Mouse (Mus musculus) stomach, embryonic 16.5 days (tissue): Measurements from ENCODE around the gene Gm10643. TPM values are rescaled to one million over a fixed set of nuclear protein-coding genes. Genes with fewer than 3 reads are reported as not detected.

Experiments used
- ATAC-seq: fragments of 200-750 bp; cut with Nextera tagmentation; 2 replicates; pipeline ENCODE4 v1.8.0; 2017; ENCODE audit warnings: moderate number of reproducible peaks, moderate TSS enrichment; ENCODE audit not compliant: insufficient read depth, low FRiP score
- H3K27ac ChIP-seq: fragments of 300-500 bp; sonication (generic); 2 replicates; pipeline ENCODE4 v1.5.1; 2014; ENCODE audit warnings: low read length
- H3K27me3 ChIP-seq: fragments of 300-500 bp; sonication (generic); 2 replicates; pipeline ENCODE4 v1.6.1; 2014; ENCODE audit warnings: low read length, control low read depth, mixed read lengths; ENCODE audit not compliant: control insufficient read depth, insufficient read depth
- H3K36me3 ChIP-seq: fragments of 300-500 bp; sonication (generic); 2 replicates; pipeline ENCODE4 v1.6.1; 2014; ENCODE audit warnings: low read length; ENCODE audit not compliant: control insufficient read depth, insufficient read depth
- H3K4me1 ChIP-seq: fragments of 300-500 bp; sonication (generic); 2 replicates; pipeline ENCODE4 v1.6.1; 2014; ENCODE audit warnings: low read length, control low read depth, mixed read lengths; ENCODE audit not compliant: control insufficient read depth, insufficient read depth
- H3K4me2 ChIP-seq: fragments of 300-500 bp; sonication (generic); 2 replicates; pipeline ENCODE4 v1.6.1; 2014; ENCODE audit warnings: low read depth, low read length, mixed read lengths
- H3K4me3 ChIP-seq: fragments of 300-500 bp; sonication (generic); replicated peaks from 2 replicates; pipeline ENCODE4 v1.5.1; 2014; ENCODE audit warnings: mild to moderate bottlenecking, low read length
- H3K9ac ChIP-seq: fragments of 300-500 bp; sonication (generic); 2 replicates; pipeline ENCODE4 v1.6.1; 2014; ENCODE audit warnings: low read length
- H3K9me3 ChIP-seq: fragments of 300-500 bp; sonication (generic); replicated peaks from 2 replicates; pipeline ENCODE4 v1.6.1; 2016; ENCODE audit warnings: low read length, control low read depth; ENCODE audit not compliant: control insufficient read depth
- WGBS: fragments of 180-500 bp; shearing (Covaris S2); extraction: QIAGEN DNeasy Blood & Tissue Kit; methylation state at CpG from one replicate; pipeline ENCODE4 v1.1.7; 2014; 5-methylcytosine and 5-hydroxymethylcytosine counted together
- polyA plus RNA-seq: library from polyadenylated mRNA; unstranded; fragments of >200 nt; fragmentation: Nextera tagmentation; extraction: Ambion mirVana; gene quantifications from 2 replicates; pipeline ENCODE4 v1.2.1, GENCODE M21; 2015

Gm10643 gene
- polyA plus RNA-seq, 1 experiment from 2014 or later, result 1.4 TPM

DNA sequence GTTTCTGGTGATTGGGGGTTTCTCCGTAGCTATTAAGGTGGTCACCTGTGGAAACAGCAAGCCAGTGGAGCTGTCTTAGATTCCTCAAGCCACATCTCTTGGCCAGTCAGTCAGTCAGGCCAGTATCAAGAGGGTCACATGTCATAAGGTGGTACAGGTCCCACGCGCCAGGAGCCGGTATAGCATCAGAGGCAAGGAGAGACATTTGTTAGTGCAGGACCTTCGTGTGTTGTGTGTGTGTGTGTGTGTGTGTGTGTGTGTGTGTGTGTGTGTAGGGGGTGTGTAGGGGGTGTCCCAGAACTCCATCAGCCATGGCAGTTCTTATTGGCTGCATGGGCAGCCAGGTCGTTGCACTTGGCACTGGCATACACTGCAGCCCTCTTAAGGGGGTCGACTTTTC, 3.0 kb upstream of the Gm10643 start:
- no peak for ATAC-seq
- no peaks in the 10 kb centered on the region for H3K27me3 ChIP-seq
- H3K27ac ChIP-seq, result peak overlapping the region; percentile 42; the same call in 1 of the 2 replicates
- H3K36me3 ChIP-seq, result no peaks in the 10 kb centered on the region
- 83% methylated on average over 7 of the region's 7 CpGs for WGBS
- H3K9me3 ChIP-seq, result no peaks in the 10 kb centered on the region
- H3K9ac ChIP-seq, result peak overlapping the region; percentile 63
- H3K4me2 ChIP-seq, result peak overlapping the region; percentile 70
- H3K4me3 ChIP-seq, result peak overlapping the region; percentile 86
- peaks cover 38% of the 10 kb centered on the region for H3K4me1 ChIP-seq

DNA sequence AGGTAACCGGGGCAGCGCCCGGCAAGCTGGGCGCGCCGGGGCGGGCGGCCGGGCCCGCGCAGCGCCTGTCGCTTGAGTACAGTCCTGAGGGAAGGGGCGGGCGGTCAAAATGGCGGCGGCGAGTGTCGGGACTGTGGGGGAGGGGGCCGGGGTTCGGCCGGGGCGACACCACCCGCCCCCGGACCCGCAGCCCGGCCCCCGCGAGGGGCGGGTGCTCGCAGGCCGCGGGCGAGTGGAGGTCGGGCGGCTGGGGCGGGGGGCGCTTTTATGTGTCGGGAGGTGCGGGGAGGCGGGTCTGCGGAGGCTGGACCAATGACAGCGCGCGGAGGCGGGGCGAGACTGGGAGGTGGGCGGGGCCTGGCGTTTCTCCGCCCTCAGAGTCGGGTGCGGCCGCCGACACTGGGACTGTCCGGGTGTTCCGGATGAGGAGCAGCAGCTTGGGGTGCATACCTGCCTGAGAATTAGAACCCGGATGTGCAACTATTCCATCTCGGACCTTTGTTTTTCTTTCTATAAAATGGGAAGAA, 2.2 kb upstream of the Gm10643 start:
- peak overlapping the region; percentile 70 for H3K4me2 ChIP-seq
- H3K4me1 ChIP-seq, result peaks cover 38% of the 10 kb centered on the region
- no peaks in the 10 kb centered on the region for H3K27me3 ChIP-seq
- peak; percentile 79 for ATAC-seq
- H3K9me3 ChIP-seq, result no peaks in the 10 kb centered on the region
- peak overlapping the region; percentile 86 for H3K4me3 ChIP-seq
- no peaks in the 10 kb centered on the region for H3K36me3 ChIP-seq
- H3K27ac ChIP-seq, result peak overlapping the region; percentile 98
- H3K9ac ChIP-seq, result peak overlapping the region; percentile 90
- WGBS, result under 1% methylated on average over 54 of the region's 58 CpGs

DNA sequence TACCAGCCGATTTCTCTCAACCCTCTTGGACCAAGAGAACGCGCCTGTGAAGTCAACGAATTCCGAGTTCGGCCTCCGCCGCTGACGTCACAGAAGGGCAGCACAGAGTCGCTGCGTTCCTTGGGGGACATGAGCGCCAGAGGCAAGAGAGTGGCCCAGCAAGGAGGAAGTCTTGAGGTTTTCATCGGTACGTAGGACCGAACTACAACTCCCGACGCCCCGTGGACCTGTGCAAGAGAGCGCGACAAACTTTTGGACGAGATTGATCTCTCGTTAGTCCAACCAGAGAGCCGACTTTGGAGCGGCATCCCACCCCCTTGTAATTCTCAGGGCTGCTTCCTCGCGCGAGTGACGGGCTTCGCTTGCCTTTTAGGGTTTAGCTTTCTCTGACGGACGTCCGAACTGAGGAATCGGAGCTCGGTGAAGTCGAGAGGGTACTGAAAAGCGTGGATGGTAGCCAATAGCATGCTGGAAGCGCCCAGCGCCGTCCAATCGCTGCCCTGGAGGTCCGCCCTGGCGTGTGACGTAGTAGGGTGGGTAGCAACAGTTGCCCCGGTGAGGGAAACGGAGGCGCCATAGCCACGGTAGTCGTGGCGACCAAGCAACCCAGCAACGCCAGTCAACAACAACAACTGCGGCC, 1.5 kb upstream of the Gm10643 start, which contains the start of gene Rfx1:
Gene Rfx1 (plus strand): TSS at position 544 of the 640 bp plus-strand sequence.
- H3K27me3 ChIP-seq, result no peaks in the 10 kb centered on the region
- H3K4me3 ChIP-seq, result peak within 1 kb of the TSS; percentile 86
- H3K36me3 ChIP-seq, result no peaks in the 10 kb centered on the region
- peak; percentile 96 for ATAC-seq
- peak within 1 kb of the TSS; percentile 90 for H3K9ac ChIP-seq
- H3K9me3 ChIP-seq, result no peaks in the 10 kb centered on the region
- WGBS, result under 1% methylated on average over 51 of the region's 51 CpGs
- peak within 1 kb of the TSS; percentile 98 for H3K27ac ChIP-seq
- peak within 1 kb of the TSS; percentile 91 for H3K4me2 ChIP-seq
- H3K4me1 ChIP-seq, result peaks cover 38% of the 10 kb centered on the region

DNA sequence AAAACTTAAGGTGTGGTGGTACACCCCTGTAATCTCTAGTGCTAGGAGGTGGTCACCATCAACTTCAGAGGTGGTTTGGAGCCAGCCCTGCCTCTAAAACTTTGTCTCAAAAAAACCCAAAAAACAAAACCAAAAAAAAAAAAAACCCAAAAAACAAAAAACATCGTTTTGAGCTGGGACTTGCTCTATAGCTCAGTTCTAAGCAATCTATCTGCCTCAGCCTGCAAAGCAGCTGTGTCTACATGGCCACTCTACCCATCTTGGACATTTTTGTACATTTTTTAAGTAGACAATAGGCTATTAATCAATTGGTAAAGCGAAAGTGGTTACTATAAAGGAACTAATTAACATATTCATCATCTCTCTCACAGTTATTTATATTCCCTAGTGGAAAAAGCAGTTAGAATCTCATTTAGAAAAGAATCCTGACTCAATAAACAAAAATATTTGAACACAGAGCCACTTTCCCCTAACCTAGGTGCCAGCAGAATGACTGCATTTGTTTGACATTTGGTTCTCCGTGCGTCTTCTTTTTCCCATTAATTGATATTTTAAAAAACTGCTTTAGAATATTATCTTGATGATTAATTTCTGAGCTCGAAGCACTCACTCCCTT, 628 bp upstream of the Gm10643 start:
- ATAC-seq, result no peak
- peak overlapping the region; percentile 90 for H3K27ac ChIP-seq

DNA sequence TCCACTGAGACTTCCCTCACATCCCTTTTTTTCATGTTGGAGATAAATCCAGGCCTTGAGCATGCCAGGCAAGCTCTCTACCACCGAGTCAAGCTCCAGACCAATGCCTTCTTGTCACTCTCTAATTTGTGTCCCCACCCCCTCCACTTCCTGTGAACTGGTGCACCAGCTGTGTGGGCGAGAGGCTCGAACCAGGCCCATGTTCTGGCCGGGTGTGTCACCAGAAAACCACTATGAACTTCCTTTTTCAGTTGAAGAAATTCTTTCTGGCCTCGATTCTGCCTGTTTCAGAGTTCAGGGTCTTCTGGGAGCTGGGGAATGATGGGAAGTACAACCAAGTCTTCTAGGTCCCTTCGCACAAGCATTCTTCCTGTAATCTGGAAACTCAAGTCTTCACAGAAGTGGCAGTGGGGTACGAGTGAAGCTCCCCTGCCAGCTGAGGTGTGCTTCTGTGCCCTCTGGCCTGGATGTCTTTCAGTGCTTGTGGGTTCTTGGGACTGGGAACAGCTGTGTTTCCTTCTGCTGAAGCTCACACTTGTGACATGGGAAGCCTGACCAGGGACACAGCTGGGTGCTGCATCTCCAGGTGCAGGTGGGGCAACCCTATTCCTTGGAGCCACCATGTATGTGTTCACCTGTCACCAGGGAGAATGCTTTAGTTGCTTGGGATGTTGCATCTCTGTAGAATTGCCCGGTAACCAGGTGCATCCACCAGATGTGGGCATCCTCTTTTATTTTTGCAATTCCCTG, 901 bp downstream of the Gm10643 start:
- Histone ChIP-seq H3K4me2 (no peak overlapping the region), H3K4me3 (no peak overlapping the region), H3K36me3 (no peaks in the 10 kb centered on the region), H3K4me1 (peaks cover 16% of the 10 kb centered on the region), H3K27ac (no peak overlapping the region), H3K9ac (no peak overlapping the region), H3K9me3 (no peaks in the 10 kb centered on the region), H3K27me3 (no peaks in the 10 kb centered on the region)
- no peak for ATAC-seq
- WGBS, result 63% methylated on average over 8 of the region's 8 CpGs

More for the DNA sequence above, 628 bp upstream of the Gm10643 start:
- H3K4me3 ChIP-seq, result peak overlapping the region; percentile 86
- H3K9ac ChIP-seq, result peak overlapping the region; percentile 84
- H3K9me3 ChIP-seq, result no peaks in the 10 kb centered on the region
- WGBS, result 19% methylated on average over 5 of the region's 5 CpGs
- H3K36me3 ChIP-seq, result no peaks in the 10 kb centered on the region
- peak overlapping the region; percentile 91 for H3K4me2 ChIP-seq
- H3K4me1 ChIP-seq, result peaks cover 31% of the 10 kb centered on the region
- no peaks in the 10 kb centered on the region for H3K27me3 ChIP-seq

DNA sequence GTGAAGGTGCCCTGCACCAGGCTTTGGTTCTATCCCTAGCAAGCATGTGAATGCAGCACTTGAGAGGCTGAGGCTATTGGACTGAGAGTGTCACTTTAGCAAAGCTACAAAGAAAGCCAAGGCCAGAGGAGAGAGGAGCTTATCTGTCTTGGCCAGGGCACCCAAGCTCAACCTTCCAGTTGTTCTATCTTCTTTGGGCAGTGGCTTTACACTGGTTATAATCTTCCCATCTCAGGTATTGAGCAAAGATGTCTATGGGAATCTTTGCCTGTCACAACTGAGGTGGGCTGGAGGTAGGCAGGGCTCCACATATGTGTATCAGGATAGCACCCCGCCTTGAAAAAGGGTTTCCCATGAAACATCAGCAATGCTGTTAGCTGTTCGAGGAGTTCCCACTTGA, 4.7 kb downstream of the Gm10643 start:
- Histone ChIP-seq H3K27ac (no peak overlapping the region), H3K4me2 (no peak overlapping the region), H3K36me3 (no peaks in the 10 kb centered on the region), H3K4me1 (no peaks in the 10 kb centered on the region), H3K9me3 (no peaks in the 10 kb centered on the region), H3K9ac (no peak overlapping the region), H3K27me3 (no peaks in the 10 kb centered on the region), H3K4me3 (no peak overlapping the region)
- WGBS, result 82% methylated on average over 2 of the region's 2 CpGs
- no peak for ATAC-seq

DNA sequence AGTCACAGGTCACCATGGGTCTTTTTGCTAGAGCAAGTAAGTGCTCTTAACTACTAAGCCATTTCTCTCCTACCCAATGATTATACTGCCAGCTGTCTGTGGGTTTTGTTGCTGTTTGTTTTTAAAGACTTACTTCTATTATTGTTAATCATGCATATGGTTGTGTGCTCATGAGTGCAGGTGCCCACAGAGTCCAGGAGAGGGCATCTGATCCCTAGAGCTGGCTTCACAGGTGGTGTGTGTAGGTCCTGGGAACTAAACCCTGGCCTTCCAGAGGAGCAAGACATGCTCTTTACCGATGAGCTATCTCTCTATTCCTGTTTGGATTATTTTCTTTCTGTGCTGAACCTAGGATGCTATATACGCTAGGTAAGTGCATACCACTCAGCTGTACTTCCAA, 5.7 kb downstream of the Gm10643 start:
- ATAC-seq, result no peak
- Histone ChIP-seq H3K4me1 (no peaks in the 10 kb centered on the region), H3K9me3 (no peaks in the 10 kb centered on the region), H3K36me3 (no peaks in the 10 kb centered on the region), H3K27me3 (no peaks in the 10 kb centered on the region), H3K4me2 (no peak overlapping the region), H3K4me3 (no peak overlapping the region), H3K9ac (no peak overlapping the region), H3K27ac (no peak overlapping the region)
- 86% methylated on average over 2 of the region's 2 CpGs for WGBS

DNA sequence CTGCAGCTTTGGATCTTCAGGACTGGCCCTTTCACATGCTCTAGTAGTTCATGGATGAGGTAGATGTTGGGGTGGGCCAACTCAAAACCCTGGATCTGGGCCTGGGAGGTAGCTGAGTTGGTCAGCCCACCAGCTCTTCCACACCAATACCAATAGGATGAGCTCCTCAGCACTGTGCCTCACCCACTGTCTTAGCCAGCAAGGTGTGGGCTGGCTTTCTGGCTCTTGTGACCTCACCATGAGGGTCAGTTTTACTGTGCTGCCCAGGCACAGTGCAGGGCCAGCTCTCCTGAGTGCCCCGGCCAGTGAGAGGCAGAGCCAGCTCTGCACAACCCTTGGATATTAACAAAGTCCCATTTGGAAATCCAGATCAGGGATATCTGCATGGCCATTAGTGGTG, 7.1 kb downstream of the Gm10643 start:
- Histone ChIP-seq H3K4me2 (no peak overlapping the region), H3K4me1 (no peaks in the 10 kb centered on the region), H3K9ac (no peak overlapping the region), H3K36me3 (no peaks in the 10 kb centered on the region), H3K27me3 (no peaks in the 10 kb centered on the region), H3K4me3 (no peak overlapping the region), H3K27ac (no peak overlapping the region), H3K9me3 (no peaks in the 10 kb centered on the region)
- 93% methylated on average over 1 of the region's 1 CpGs for WGBS
- no peak for ATAC-seq

DNA sequence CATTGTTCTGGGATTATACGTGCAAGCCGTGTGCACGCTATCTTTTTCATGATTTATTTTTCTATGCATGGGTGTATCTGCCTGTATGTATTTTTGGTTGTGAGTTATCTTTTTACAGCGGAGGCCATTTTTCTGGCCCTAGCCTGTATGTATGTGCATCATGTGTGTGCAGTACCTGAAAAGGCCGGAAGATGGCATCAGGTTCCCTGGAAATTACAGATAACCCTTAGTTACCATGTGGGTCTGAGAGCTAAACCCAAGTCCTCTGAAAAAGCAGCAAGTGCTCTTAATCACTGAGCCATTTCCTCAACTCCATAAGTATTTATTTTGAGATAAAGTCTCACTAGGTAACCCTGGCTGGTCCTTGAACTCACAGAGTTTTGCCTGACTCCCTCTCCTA, 11.7 kb downstream of the Gm10643 start:
- Histone ChIP-seq H3K36me3 (no peaks in the 10 kb centered on the region), H3K27ac (no peak overlapping the region), H3K9me3 (no peaks in the 10 kb centered on the region), H3K4me1 (no peaks in the 10 kb centered on the region), H3K9ac (no peak overlapping the region), H3K4me2 (no peak overlapping the region), H3K27me3 (no peaks in the 10 kb centered on the region), H3K4me3 (no peak overlapping the region)
- ATAC-seq, result no peak
- WGBS, result 80% methylated on average over 5 of the region's 5 CpGs
